9 mouse cellular contexts compared by ENCODE assay signal in the genomic region with DNA sequence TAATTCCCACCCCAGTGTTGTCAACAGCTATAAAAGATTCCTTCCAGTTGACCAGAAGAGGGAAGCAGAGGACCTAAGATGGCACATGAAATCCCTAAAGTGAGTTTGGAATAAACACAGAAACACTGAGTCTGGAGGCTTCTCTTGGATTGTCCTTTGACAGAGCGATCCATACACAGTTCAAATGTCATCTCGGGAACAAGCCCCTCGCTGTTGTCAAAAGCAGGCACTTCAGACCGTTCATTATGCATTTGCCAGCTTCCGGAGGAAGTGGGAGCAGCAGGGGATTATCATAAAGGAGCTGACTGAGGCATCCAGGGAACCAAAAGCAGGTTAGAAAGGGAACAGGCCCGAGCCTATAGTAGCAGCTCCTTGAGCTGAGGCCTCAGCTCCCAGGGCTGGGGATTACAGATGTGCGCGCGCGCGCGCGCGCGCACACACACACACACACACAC. TPM values are rescaled to one million over a fixed set of nuclear protein-coding genes. Genes with fewer than 3 reads are reported as not detected.
DNase-seq lines count a peak whose midpoint lies in the region; ATAC-seq and TF ChIP-seq lines count a peak whose summit lies in the region.
"Had no signal": no experiment of that assay in that cellular context is flagged by ENCODE, and none has a peak within 500 bp of the region (broad histone marks: within the 10 kb centered on the region; RNA-seq: fewer than 3 reads in every experiment).

No protein-coding gene starts in this region.

- ATAC-seq in forebrain, embryonic 11.5 days (replicated peaks; ENCODE audit: low FRiP score): peak; percentile 80
- ATAC-seq in liver, embryonic 13.5 days (ENCODE audit: low read depth): no peak

- H3K4me2 ChIP-seq in forebrain, embryonic 11.5 days (ENCODE audit: low read depth, low read length, severe bottlenecking): peak overlapping the region; percentile 24; the same call in 1 of the 2 replicates
- peak overlapping the region; percentile 26; the same call in 1 of the 2 replicates for H3K4me2 ChIP-seq in liver, embryonic 13.5 days

- no peak overlapping the region for H3K27ac ChIP-seq in kidney, adult 2 months (ENCODE audit: insufficient read depth, low read depth, low read length)
- no peak overlapping the region for H3K27ac ChIP-seq in forebrain, embryonic 11.5 days (ENCODE audit: low read depth, low read length)
- no peak overlapping the region for H3K27ac ChIP-seq in liver, embryonic 13.5 days

- 0 out of 2 replicates have a peak, but pooled peaks have one; percentile 6 for TF ChIP-seq CTCF in kidney, adult 2 months (conservative IDR thresholded peaks at IDR 0.05; ENCODE audit: insufficient read depth, insufficient read length, low read depth, low read length)

- peak overlapping the region; percentile 30; the same call in 1 of the 2 replicates for H3K4me3 ChIP-seq in kidney, adult 2 months (ENCODE audit: insufficient read depth, low read depth, low read length)
- no peak overlapping the region for H3K4me3 ChIP-seq in forebrain, embryonic 11.5 days (ENCODE audit: low read depth, low read length)
- H3K4me3 ChIP-seq in liver, embryonic 13.5 days (replicated peaks): no peak overlapping the region
- H3K4me3 ChIP-seq: megakaryocyte, embryonic 14.5 days had no signal

- H3K9me3 ChIP-seq in forebrain, embryonic 11.5 days (ENCODE audit: control insufficient read depth, low read length): no peaks in the 10 kb centered on the region
- H3K9me3 ChIP-seq in liver, embryonic 13.5 days (replicated peaks): no peaks in the 10 kb centered on the region

- 47% methylated on average over 15 of the region's 15 CpGs for WGBS in kidney, adult 2 months
- WGBS in forebrain, embryonic 11.5 days: 31% methylated on average over 15 of the region's 15 CpGs
- 65% methylated on average over 15 of the region's 15 CpGs for WGBS in liver, embryonic 13.5 days (ENCODE audit: insufficient replicate concordance)

- no peaks in the 10 kb centered on the region for H3K27me3 ChIP-seq in kidney, adult 2 months (replicated peaks; ENCODE audit: control insufficient read depth, insufficient read depth, low read length)
- no peaks in the 10 kb centered on the region for H3K27me3 ChIP-seq in forebrain, embryonic 11.5 days (ENCODE audit: control insufficient read depth, insufficient read depth, low read length)
- H3K27me3 ChIP-seq in liver, embryonic 13.5 days: no peaks in the 10 kb centered on the region

- H3K9ac ChIP-seq in forebrain, embryonic 11.5 days (ENCODE audit: low read length): peak overlapping the region; percentile 35; the same call in 1 of the 2 replicates
- no peak overlapping the region for H3K9ac ChIP-seq in liver, embryonic 13.5 days

- H3K36me3 ChIP-seq in kidney, adult 2 months (ENCODE audit: control insufficient read depth, insufficient read depth, low read length): no peaks in the 10 kb centered on the region
- H3K36me3 ChIP-seq in forebrain, embryonic 11.5 days (ENCODE audit: control insufficient read depth, insufficient read depth, low read length): no peaks in the 10 kb centered on the region
- no peaks in the 10 kb centered on the region for H3K36me3 ChIP-seq in liver, embryonic 13.5 days

- 0 out of 2 replicates have a peak, but pooled peaks cover 2% of the 10 kb centered on the region for H3K4me1 ChIP-seq in kidney, adult 2 months (ENCODE audit: control insufficient read depth, insufficient read depth, low read length)
- H3K4me1 ChIP-seq in forebrain, embryonic 11.5 days (replicated peaks; ENCODE audit: control insufficient read depth, insufficient read depth, low read length): no peaks in the 10 kb centered on the region
- no peaks in the 10 kb centered on the region for H3K4me1 ChIP-seq in liver, embryonic 13.5 days (replicated peaks)
- H3K4me1 ChIP-seq: megakaryocyte, embryonic 14.5 days had no signal

- DNase-seq in kidney, adult 2 months: peak; percentile 47
- no peak for DNase-seq in kidney, postnatal 25 days
- DNase-seq in forebrain, embryonic 11.5 days (ENCODE audit: low spot score): peak; percentile 54
- peak; percentile 31 for DNase-seq in induced T-regulatory cell, adult 2 months (ENCODE audit: low read depth)
- DNase-seq in liver, embryonic 13.5 days: no peak
- DNase-seq in retina, embryonic 14.5 days (ENCODE audit: low spot score): peak; percentile 71
- no peak for DNase-seq in natural killer cell, adult 2 months (ENCODE audit: low spot score in 2 of 2)
- no peak for DNase-seq in adrenal gland, postnatal 14 days

- no peak for TF ChIP-seq POLR2A in kidney, adult 2 months (IDR thresholded peaks at IDR 0.05; ENCODE audit: low read depth, low read length)

RNA-seq across cellular contexts. Expression of gene Vtcn1, which starts 57.1 kb away (rescaled TPM):
- polyA plus RNA-seq in kidney, adult 2 months (2012; rRNA removed): 0.77 and 0.92 TPM in 2 replicates
- polyA plus RNA-seq in forebrain, embryonic 11.5 days (2014; fragmentation: Nextera tagmentation; extraction: Ambion mirVana): 0.09 and 0.20 TPM in 2 replicates
- polyA plus RNA-seq in liver, embryonic 13.5 days (2015; fragmentation: Nextera tagmentation; extraction: Ambion mirVana): not detected in 2 replicates
- 0.37 and 0.41 TPM in 2 replicates for total RNA-seq in adrenal gland, postnatal 14 days (2021)

Comparison
In these comparisons a context has a peak if more than half of its experiments do, and no peak if none do; other contexts are left out.
1. DNase-seq: peak in kidney, adult 2 months (single experiment), forebrain, embryonic 11.5 days (single experiment), induced T-regulatory cell, adult 2 months (single experiment) and retina, embryonic 14.5 days (single experiment); none in kidney, postnatal 25 days (0 of 2), liver, embryonic 13.5 days (single experiment), natural killer cell, adult 2 months (0 of 2) and adrenal gland, postnatal 14 days (single experiment).